Mouse (Mus musculus) ES-E14 (cell line): ENCODE results near the gene Manba. TPM values are rescaled to one million over a fixed set of nuclear protein-coding genes. Genes with fewer than 3 reads are reported as not detected.
A peak's percentile ranks its signal among the peaks of the same experiment; 100 is the strongest.

Experiments
- DNase-seq: peaks from one replicate; pipeline ENCODE4 v3.0.0-alpha.2; 2013; ENCODE audit warnings: low read depth, low spot score
- H3K27ac ChIP-seq: 2 replicates; pipeline ENCODE4 v1.5.1; 2012; ENCODE audit warnings: low read depth, mild to moderate bottlenecking, low read length, moderate library complexity, mixed read lengths; ENCODE audit not compliant: poor library complexity, insufficient read depth, severe bottlenecking
- H3K36me3 ChIP-seq: 2 replicates; pipeline ENCODE4 v1.6.1; 2012; ENCODE audit warnings: mild to moderate bottlenecking, low read length, moderate library complexity, mixed read lengths; ENCODE audit not compliant: control insufficient read depth, poor library complexity, insufficient read depth, severe bottlenecking
- H3K4me1 ChIP-seq, 2 experiments: fragments of 150-350 bp in 1 of 2; sonication (generic) in 1 of 2; 2 replicates each; pipeline ENCODE4 v1.6.1; 2012; ENCODE audit warnings: low read length in 2 of 2, mild to moderate bottlenecking in 1 of 2, mixed read lengths in 1 of 2; ENCODE audit not compliant: control insufficient read depth in 2 of 2, insufficient read depth in 2 of 2, poor library complexity in 1 of 2
- H3K4me3 ChIP-seq, 2 experiments: fragments of 150-350 bp in 1 of 2; sonication (generic) in 1 of 2; 2 replicates each; pipeline ENCODE4 v1.5.1; 2012; ENCODE audit warnings: low read length in 2 of 2, low read depth in 1 of 2, mild to moderate bottlenecking in 1 of 2, mixed read lengths in 1 of 2; ENCODE audit not compliant: insufficient read depth in 1 of 2, poor library complexity in 1 of 2, severe bottlenecking in 1 of 2
- H3K9ac ChIP-seq: 2 replicates; pipeline ENCODE4 v1.6.1; 2012; ENCODE audit warnings: low read depth, mild to moderate bottlenecking, low read length, mixed read lengths; ENCODE audit not compliant: poor library complexity, insufficient read depth, severe bottlenecking
- H3K9me3 ChIP-seq: fragments of 150-350 bp; sonication (generic); 2 replicates; pipeline ENCODE4 v1.6.1; 2012; ENCODE audit warnings: low read depth, mild to moderate bottlenecking, low read length; ENCODE audit not compliant: control insufficient read depth, insufficient read depth
- CHD2 ChIP-seq: IDR thresholded peaks from 2 replicates; pipeline ENCODE4 v1.6.1; 2014; ENCODE audit warnings: mild to moderate bottlenecking, low read depth, low read length, inconsistent platforms
- HCFC1 ChIP-seq: IDR thresholded peaks from 2 replicates; pipeline ENCODE4 v1.6.1; 2012; ENCODE audit warnings: low read length, inconsistent platforms, borderline replicate concordance; ENCODE audit not compliant: insufficient read depth
- MAFK ChIP-seq: IDR thresholded peaks from 2 replicates; pipeline ENCODE4 v1.6.1; 2014; ENCODE audit warnings: mild to moderate bottlenecking, low read depth, low read length, inconsistent platforms; ENCODE audit not compliant: insufficient read depth
- ZC3H11A ChIP-seq: IDR thresholded peaks from 2 replicates; pipeline ENCODE4 v1.6.1; 2012; ENCODE audit warnings: low read depth, mild to moderate bottlenecking, inconsistent platforms, low read length, borderline replicate concordance
- ZNF384 ChIP-seq: IDR thresholded peaks from 2 replicates; pipeline ENCODE4 v1.6.1; 2012; ENCODE audit warnings: low read depth, low read length, inconsistent platforms
- in situ Hi-C, 2 experiments: fragments of 600-800 bp; cut with MboI; formaldehyde crosslinking; loops; one replicate each; pipeline ENCODE4 v1.15.1; 2025; ENCODE audit warnings: low sequenced_read_pairs in 2 of 2, inconsistent platforms in 1 of 2; ENCODE audit not compliant: unreplicated experiment in 2 of 2
- total RNA-seq: library from RNA; depleted of rRNA; stranded (reverse); fragments of 300-350 nt; gene quantifications from 2 replicates; pipeline ENCODE4 v1.2.3, GENCODE M21; 2012

Gene Manba
- total RNA-seq, 1 experiment = 75.2 TPM

- H3K27ac ChIP-seq = peak overlapping the region; percentile 71; the same call in 1 of the 2 replicates
- H3K9me3 ChIP-seq = no peaks in the 10 kb centered on the region
- H3K9ac ChIP-seq = peak overlapping the region; percentile 48; the same call in 1 of the 2 replicates
- TF ChIP-seq ZC3H11A (no peak), HCFC1 (no peak), ZNF384 (no peak), CHD2 (no peak), MAFK (no peak)
- H3K4me1 ChIP-seq = peaks cover 6 to 11% of the 10 kb centered on the region in 2 experiments; a peak in 3 of 4 replicates
- no peak overlapping the region; a peak in 1 of 4 replicates for H3K4me3 ChIP-seq
- in situ Hi-C loops = no loop called here
- no peak for DNase-seq
- H3K36me3 ChIP-seq = peaks cover 40% of the 10 kb centered on the region
Observed at GRCm38 (mm10) chr3:135563163-135563689, 77.8 kb downstream of the Manba start.

GRCm38 (mm10) chr3:135564706-135565105, 79.3 kb downstream of the Manba start:
- peaks cover 38% of the 10 kb centered on the region for H3K36me3 ChIP-seq
- H3K4me1 ChIP-seq = peaks cover 6 to 11% of the 10 kb centered on the region in 2 experiments; a peak in 3 of 4 replicates
- DNase-seq = no peak
- in situ Hi-C loops = no loop called here
- H3K9ac ChIP-seq = no peak overlapping the region
- H3K27ac ChIP-seq = no peak overlapping the region
- no peak overlapping the region for H3K4me3 ChIP-seq
- no peaks in the 10 kb centered on the region for H3K9me3 ChIP-seq
- no peak for TF ChIP-seq CHD2
- no peak for TF ChIP-seq MAFK
- TF ChIP-seq HCFC1 = no peak
- TF ChIP-seq ZNF384 = no peak
- no peak for TF ChIP-seq ZC3H11A

GRCm38 (mm10) chr3:135565306-135565705, 79.9 kb downstream of the Manba start:
- Histone ChIP-seq H3K36me3 (peaks cover 40% of the 10 kb centered on the region), H3K27ac (no peak overlapping the region; the same call in 1 of the 2 replicates), H3K4me3 (no peak overlapping the region), H3K9ac (no peak overlapping the region), H3K4me1 (peaks cover 6 to 11% of the 10 kb centered on the region in 2 experiments; a peak in 3 of 4 replicates), H3K9me3 (no peaks in the 10 kb centered on the region)
- DNase-seq = no peak
- TF ChIP-seq CHD2 (no peak), ZNF384 (no peak), HCFC1 (no peak), ZC3H11A (no peak), MAFK (no peak)
- in situ Hi-C loops = no loop called here

- H3K27ac ChIP-seq = no peak overlapping the region
- TF ChIP-seq HCFC1 = no peak
- no peaks in the 10 kb centered on the region for H3K9me3 ChIP-seq
- H3K36me3 ChIP-seq = peaks cover 47% of the 10 kb centered on the region
- no peak overlapping the region for H3K4me3 ChIP-seq
- H3K9ac ChIP-seq = no peak overlapping the region
- in situ Hi-C loops = no loop called here
- peaks cover 8 to 15% of the 10 kb centered on the region in 2 experiments; a peak in 3 of 4 replicates for H3K4me1 ChIP-seq
- no peak for DNase-seq
Observed at GRCm38 (mm10) chr3:135567888-135568287, 82.5 kb downstream of the Manba start.

- TF ChIP-seq MAFK (no peak), HCFC1 (no peak), ZNF384 (no peak), CHD2 (no peak), ZC3H11A (no peak)
- Histone ChIP-seq H3K9ac (no peak overlapping the region), H3K36me3 (peaks cover 39% of the 10 kb centered on the region), H3K4me1 (peaks cover 12% of the 10 kb centered on the region in 2 experiments; a peak in 2 of 4 replicates), H3K27ac (no peak overlapping the region), H3K9me3 (no peaks in the 10 kb centered on the region), H3K4me3 (no peak overlapping the region)
- in situ Hi-C loops = no loop called here
- no peak for DNase-seq
Observed at GRCm38 (mm10) chr3:135568633-135569032, 83.2 kb downstream of the Manba start.
